Mouse (Mus musculus) limb, embryonic 11.5 days (tissue): ENCODE data around the gene 4931406P16Rik. TPM values are rescaled to one million over a fixed set of nuclear protein-coding genes. Genes with fewer than 3 reads are reported as not detected.
"Not testable (repeated sequence)": the region's sequence is repeated elsewhere in the genome, so short reads cannot be mapped to it uniquely, and the experiment has no call there.

Experiments
- ATAC-seq: fragments of 200-750 bp; cut with Nextera tagmentation; 2 replicates; pipeline ENCODE4 v1.8.0; 2017; ENCODE audit warnings: low read depth; ENCODE audit not compliant: insufficient number of reproducible peaks, low FRiP score, low TSS enrichment
- DNase-seq: peaks from one replicate; pipeline ENCODE4 v3.0.0-alpha.2; 2015; ENCODE audit warnings: low spot score
- H3K27ac ChIP-seq: fragments of 300-500 bp; sonication (generic); replicated peaks from 2 replicates; pipeline ENCODE4 v1.5.1; 2014; ENCODE audit warnings: low read depth, mild to moderate bottlenecking, low read length
- H3K27me3 ChIP-seq: fragments of 300-500 bp; sonication (generic); 2 replicates; pipeline ENCODE4 v1.6.1; 2014; ENCODE audit warnings: mild to moderate bottlenecking, low read length, mixed read lengths; ENCODE audit not compliant: control insufficient read depth, insufficient read depth
- H3K36me3 ChIP-seq: fragments of 300-500 bp; sonication (generic); 2 replicates; pipeline ENCODE4 v1.6.1; 2014; ENCODE audit warnings: mild to moderate bottlenecking, low read length, moderate library complexity, mixed read lengths; ENCODE audit not compliant: control insufficient read depth, insufficient read depth
- H3K4me1 ChIP-seq: fragments of 300-500 bp; sonication (generic); 2 replicates; pipeline ENCODE4 v1.6.1; 2014; ENCODE audit warnings: low read length, mixed read lengths; ENCODE audit not compliant: control insufficient read depth, insufficient read depth
- H3K4me2 ChIP-seq: fragments of 300-500 bp; sonication (generic); 2 replicates; pipeline ENCODE4 v1.6.1; 2014; ENCODE audit warnings: low read depth, mild to moderate bottlenecking, moderate library complexity; ENCODE audit not compliant: severe bottlenecking
- H3K4me3 ChIP-seq: fragments of 300-500 bp; sonication (generic); 2 replicates; pipeline ENCODE4 v1.5.1; 2014; ENCODE audit warnings: low read depth, low read length
- H3K9ac ChIP-seq: fragments of 300-500 bp; sonication (generic); 2 replicates; pipeline ENCODE4 v1.6.1; 2014; ENCODE audit warnings: mild to moderate bottlenecking, low read length
- H3K9me3 ChIP-seq: fragments of 300-500 bp; sonication (generic); 2 replicates; pipeline ENCODE4 v1.6.1; 2016; ENCODE audit warnings: low read length; ENCODE audit not compliant: control insufficient read depth
- WGBS: fragments of 180-500 bp; shearing (Covaris S2); extraction: QIAGEN DNeasy Blood & Tissue Kit; methylation state at CpG from one replicate; pipeline ENCODE4 v1.1.7; 2014; 5-methylcytosine and 5-hydroxymethylcytosine counted together
- polyA plus RNA-seq: library from polyadenylated mRNA; unstranded; fragments of >200 nt; fragmentation: Nextera tagmentation; extraction: Ambion mirVana; gene quantifications from 2 replicates; pipeline ENCODE4 v1.2.1, GENCODE M21; 2014

Gene 4931406P16Rik
- polyA plus RNA-seq, 1 experiment from 2014 or later, result 26.7 TPM

DNA sequence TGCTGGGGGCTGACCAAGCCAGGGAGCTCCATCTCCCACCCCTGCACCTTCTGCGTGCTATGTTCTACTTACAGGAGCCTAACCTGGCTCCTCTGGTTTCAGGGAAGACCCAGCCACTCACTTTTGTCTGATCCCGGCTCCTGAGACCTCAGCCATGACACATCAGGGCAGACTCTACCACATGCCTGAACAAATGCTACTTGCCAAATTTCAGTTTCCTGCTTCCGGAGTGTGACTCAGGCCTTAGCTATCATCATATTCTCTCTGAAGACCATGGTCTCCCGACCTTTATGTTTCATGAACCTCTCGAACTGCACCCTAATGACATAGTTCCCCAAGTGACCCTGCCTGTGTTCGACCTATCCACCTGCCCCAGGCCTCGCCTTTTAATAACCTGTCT lies 100.1 kb downstream of the 4931406P16Rik start:
- Histone ChIP-seq H3K4me3 (no peak overlapping the region), H3K9ac (no peak overlapping the region), H3K36me3 (peaks cover 29% of the 10 kb centered on the region), H3K27ac (no peak overlapping the region), H3K4me1 (no peaks in the 10 kb centered on the region), H3K9me3 (no peaks in the 10 kb centered on the region), H3K4me2 (no peak overlapping the region), H3K27me3 (no peaks in the 10 kb centered on the region)
- ATAC-seq (no peak), DNase-seq (no peak)
- WGBS, result 91% methylated on average over 7 of the region's 7 CpGs

DNA sequence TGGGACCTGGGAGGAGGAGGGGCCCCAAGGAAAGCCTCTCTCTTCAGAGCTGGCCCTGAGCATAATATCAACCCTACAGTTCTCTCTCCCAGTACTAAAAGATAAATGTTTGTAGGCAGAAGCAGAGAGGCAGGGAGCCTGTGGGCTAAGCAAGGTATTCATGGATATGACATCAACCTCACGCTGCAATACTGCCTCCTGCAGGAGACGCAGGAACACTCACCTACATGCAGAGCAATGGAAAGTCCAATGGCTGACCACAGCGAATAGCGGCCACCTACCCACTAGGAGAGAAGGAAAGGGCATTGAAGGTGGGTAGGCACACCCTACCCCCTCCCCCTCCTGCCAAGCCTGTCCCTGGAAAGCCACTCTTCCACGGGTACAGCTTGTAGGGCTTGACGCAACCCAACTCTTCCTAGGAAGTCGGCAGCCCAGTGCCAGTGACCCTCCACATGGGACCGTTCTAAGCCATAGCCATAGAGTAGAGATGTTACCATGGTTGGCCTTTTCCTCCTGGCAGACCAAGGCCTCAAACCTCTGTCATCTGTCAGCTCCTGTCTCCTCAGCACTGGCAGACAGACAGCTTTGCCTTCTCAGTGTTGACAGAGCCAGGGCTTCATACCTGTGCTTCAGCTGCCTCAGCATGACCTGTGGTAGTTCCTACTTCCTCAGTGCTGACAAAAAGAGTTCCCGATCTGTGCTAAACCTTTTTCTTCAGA lies 105.2 kb downstream of the 4931406P16Rik start:
- WGBS, result 87% methylated on average over 9 of the region's 9 CpGs
- no peaks in the 10 kb centered on the region for H3K4me1 ChIP-seq
- H3K27ac ChIP-seq, result no peak overlapping the region
- ATAC-seq, result no peak
- no peak overlapping the region for H3K4me2 ChIP-seq
- H3K4me3 ChIP-seq, result no peak overlapping the region
- H3K27me3 ChIP-seq, result no peaks in the 10 kb centered on the region
- no peak for DNase-seq
- no peak overlapping the region for H3K9ac ChIP-seq
- H3K36me3 ChIP-seq, result peaks cover 36% of the 10 kb centered on the region
- H3K9me3 ChIP-seq, result no peaks in the 10 kb centered on the region

DNA sequence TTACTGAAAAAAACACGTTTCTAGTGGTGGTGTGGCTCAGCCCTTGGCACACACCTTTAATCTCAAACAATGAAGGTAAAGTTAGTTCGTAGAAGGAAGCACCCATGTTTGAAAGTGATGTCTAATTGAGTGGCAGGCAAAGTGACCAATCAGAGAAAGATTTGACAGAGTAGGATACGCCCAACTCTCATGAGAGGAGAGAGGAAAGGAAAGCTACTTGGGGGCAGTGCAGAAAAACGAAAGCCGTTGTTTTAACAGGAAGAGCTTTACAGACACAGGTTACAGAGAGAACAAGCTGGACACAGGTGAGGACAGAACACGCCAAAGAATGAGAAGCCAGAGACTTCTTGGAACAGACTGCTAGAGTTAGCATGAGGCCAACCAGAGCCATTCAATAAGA lies 107.0 kb downstream of the 4931406P16Rik start:
- Histone ChIP-seq H3K9ac (no peak overlapping the region), H3K4me2 (no peak overlapping the region), H3K27me3 (no peaks in the 10 kb centered on the region), H3K4me1 (no peaks in the 10 kb centered on the region), H3K9me3 (no peaks in the 10 kb centered on the region), H3K4me3 (no peak overlapping the region), H3K27ac (no peak overlapping the region), H3K36me3 (peaks cover 39% of the 10 kb centered on the region)
- no peak for ATAC-seq
- DNase-seq, result no peak
- WGBS, result 94% methylated on average over 6 of the region's 6 CpGs

DNA sequence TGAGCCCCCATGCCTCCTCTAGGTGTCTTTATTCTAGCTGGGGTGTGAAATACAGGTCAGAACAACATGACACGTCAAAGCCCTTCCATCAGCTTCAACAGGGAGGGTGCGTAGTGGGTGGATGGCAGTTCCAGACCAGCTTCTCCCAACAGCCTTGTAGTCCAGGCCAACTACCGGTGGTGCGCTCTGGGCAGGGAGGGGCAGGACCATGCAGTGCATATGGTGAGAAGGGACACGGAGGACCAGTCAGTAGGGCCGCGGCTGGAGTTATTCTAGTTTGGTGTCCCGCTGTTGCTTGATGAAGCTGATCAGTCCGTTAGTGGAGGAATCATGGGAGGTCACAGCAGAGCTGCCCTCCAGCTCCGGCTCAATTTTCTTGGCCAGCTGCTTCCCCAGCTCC lies 111.2 kb downstream of the 4931406P16Rik start:
- not testable (repeated sequence) for H3K27ac ChIP-seq, ATAC-seq, DNase-seq, H3K9ac ChIP-seq, H3K9me3 ChIP-seq, H3K4me1 ChIP-seq, H3K4me2 ChIP-seq, H3K4me3 ChIP-seq, H3K27me3 ChIP-seq
- H3K36me3 ChIP-seq, result peaks cover 32% of the 10 kb centered on the region
- WGBS, result 93% methylated on average over 10 of the region's 10 CpGs

DNA sequence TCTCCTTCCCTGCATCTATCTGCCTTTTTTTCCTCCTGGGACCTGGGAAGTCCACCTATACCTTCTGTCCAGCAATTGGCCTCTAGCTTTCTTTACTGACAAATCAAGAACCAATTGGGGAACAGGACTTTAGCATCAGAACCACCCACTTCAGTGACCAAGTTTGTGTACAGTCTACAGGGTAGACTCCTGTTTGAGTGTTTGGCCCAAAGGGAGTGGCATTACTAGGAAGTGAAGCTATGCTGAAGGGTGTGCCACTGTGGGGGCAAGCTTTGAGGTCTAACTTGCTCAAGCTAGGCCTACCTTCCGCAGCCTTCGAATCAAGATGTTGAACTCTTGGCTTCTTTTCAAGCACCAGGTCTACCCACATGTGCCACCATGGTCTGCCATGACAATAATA lies 112.5 kb downstream of the 4931406P16Rik start:
- WGBS, result 95% methylated on average over 2 of the region's 2 CpGs
- Histone ChIP-seq H3K27ac (no peak overlapping the region), H3K9ac (no peak overlapping the region), H3K36me3 (peaks cover 24% of the 10 kb centered on the region), H3K27me3 (no peaks in the 10 kb centered on the region), H3K4me1 (no peaks in the 10 kb centered on the region), H3K4me2 (no peak overlapping the region), H3K4me3 (no peak overlapping the region), H3K9me3 (no peaks in the 10 kb centered on the region)
- ATAC-seq (no peak), DNase-seq (no peak)

DNA sequence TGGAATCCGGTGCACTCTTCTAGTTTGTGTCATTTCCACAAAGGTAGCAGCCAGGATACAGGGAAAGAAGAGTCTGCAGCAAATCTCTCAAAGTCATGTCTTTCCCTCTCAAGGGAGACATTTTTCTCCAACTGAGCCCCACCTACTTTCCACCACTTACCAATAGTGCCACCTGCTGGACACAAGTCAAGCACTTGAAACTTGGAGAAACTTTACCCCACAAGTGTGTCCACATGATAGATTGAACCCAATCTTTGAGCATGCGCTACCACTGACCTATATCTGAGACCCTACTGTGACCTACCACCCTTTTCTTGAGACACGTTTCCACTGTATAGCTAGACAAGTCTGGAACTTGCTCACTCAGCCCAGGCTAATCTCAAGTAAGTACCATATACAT lies 115.0 kb downstream of the 4931406P16Rik start:
- peaks cover 11% of the 10 kb centered on the region for H3K36me3 ChIP-seq
- H3K4me3 ChIP-seq, result no peak overlapping the region
- 49% methylated on average over 3 of the region's 3 CpGs for WGBS
- no peak overlapping the region for H3K4me2 ChIP-seq
- H3K27ac ChIP-seq, result no peak overlapping the region
- no peaks in the 10 kb centered on the region for H3K4me1 ChIP-seq
- no peaks in the 10 kb centered on the region for H3K27me3 ChIP-seq
- H3K9ac ChIP-seq, result no peak overlapping the region
- H3K9me3 ChIP-seq, result no peaks in the 10 kb centered on the region
- ATAC-seq (no peak), DNase-seq (no peak)

DNA sequence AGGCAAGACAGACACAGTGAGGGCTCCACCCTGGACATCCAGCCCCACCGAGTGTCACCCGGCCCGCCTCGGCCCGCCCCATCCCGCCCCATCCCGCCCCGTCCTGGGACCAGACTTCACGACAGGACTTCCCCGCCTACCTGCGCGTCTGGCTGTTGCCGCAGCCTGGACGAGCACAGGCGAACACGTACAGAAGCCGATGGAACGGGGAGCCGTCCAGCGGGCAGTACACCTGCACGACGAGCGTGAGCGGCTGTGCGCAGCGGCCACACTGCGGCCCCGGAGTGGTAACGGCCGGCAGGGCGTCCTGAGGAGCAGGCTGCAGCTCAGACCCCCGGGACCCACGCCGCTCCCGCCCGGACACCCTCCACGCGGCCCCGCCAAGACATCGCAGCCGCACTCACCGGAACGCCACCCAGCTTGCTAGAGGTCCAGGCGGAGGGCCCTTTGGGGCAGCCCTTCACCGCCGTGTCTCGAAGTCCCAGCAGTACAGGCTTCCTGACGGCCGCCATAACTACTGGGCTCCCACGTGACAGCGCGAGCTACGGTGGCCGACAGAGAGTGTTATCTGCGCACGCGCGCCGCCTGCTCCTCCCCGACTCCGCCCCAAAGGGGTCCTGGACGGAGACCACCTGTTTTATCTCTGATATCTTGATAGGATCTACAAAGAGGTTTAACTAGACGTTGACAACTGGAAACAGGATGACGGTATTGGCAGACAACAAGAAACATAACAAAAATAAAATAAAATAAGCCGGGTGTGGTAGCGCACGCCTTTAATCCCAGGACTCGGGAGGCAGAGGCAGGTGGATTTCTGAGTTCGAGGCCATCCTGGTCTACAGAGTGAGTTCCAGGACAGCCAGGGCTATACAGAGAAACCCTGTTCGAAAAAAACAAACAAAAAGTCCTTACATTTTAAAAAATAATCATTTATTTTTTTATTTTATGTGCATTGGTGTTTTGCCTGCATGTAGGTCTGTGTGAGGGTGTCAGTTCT lies 116.9 kb downstream of the 4931406P16Rik start, which contains the start of gene Pdcd2l:
Pdcd2l (minus strand) TSS at position 530 of the 997 bp plus-strand sequence.
- no peak within 1 kb of the TSS for H3K27ac ChIP-seq
- 3% methylated on average over 70 of the region's 70 CpGs for WGBS
- peak within 1 kb of the TSS; percentile 53 for H3K4me2 ChIP-seq
- no peaks in the 10 kb centered on the region for H3K9me3 ChIP-seq
- H3K27me3 ChIP-seq, result no peaks in the 10 kb centered on the region
- H3K4me3 ChIP-seq, result peak within 1 kb of the TSS; percentile 98
- peak within 1 kb of the TSS; percentile 90 for H3K9ac ChIP-seq
- no peaks in the 10 kb centered on the region for H3K4me1 ChIP-seq
- peak; percentile 96 for ATAC-seq
- H3K36me3 ChIP-seq, result peaks cover 2% of the 10 kb centered on the region; the same call in 1 of the 2 replicates
- peak; percentile 94 for DNase-seq

DNA sequence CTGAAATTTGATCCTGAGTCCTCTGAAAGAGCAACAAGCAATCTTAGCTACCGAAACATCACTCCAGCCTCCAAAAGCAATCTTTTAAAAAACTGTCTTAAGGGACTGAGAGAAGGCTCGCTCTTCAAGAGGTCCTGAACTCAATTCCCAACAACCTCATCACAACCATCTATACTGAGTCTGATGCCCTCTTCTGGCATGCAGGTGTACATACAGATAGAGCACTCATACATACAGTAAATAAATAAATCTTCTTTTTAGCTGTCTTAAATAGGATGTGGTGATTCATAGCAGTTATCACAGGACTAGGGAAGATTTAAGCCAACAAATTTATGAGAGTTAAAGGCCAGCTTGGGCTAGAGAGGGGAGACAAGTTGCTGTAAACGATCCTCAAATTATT lies 117.7 kb downstream of the 4931406P16Rik start:
- Histone ChIP-seq H3K4me1 (no peaks in the 10 kb centered on the region), H3K4me2 (peak overlapping the region; percentile 53), H3K4me3 (peak overlapping the region; percentile 98), H3K9me3 (no peaks in the 10 kb centered on the region), H3K36me3 (0 out of 2 replicates have a peak, but pooled peaks cover 2% of the 10 kb centered on the region), H3K27ac (no peak overlapping the region), H3K9ac (peak overlapping the region; percentile 90), H3K27me3 (no peaks in the 10 kb centered on the region)
- 59% methylated on average over 3 of the region's 3 CpGs for WGBS
- peak; percentile 20 for DNase-seq
- no peak for ATAC-seq
